22 mouse cellular contexts compared by ENCODE assay signal in the genomic region with DNA sequence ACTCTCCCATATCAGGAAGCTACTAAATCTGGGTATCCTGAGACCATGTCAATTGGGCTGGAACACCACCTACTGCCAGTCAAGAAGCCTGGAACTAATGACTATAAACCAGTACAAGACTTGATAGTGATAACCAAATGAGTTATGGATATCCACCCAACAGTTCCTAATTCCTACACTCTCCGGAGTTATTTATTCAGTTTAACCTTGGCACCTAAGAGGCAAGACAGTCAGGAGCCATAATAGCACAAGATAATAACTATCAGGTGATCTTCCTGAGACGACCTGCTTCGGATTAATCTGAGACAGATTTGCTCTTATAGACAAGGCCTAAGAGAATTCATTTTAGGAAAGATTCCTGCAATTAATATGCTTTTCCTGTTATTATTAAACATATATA. TPM values are rescaled to one million over a fixed set of nuclear protein-coding genes. Genes with fewer than 3 reads are reported as not detected.
"Had no signal": no experiment of that assay in that cellular context is flagged by ENCODE, and none has a peak within 500 bp of the region (broad histone marks: within the 10 kb centered on the region; RNA-seq: fewer than 3 reads in every experiment).

No protein-coding gene starts in this region.

- H3K4me2 ChIP-seq: neural tube, embryonic 13.5 days; neural tube, embryonic 15.5 days; stomach, embryonic 15.5 days had no signal

- H3K4me3 ChIP-seq: neural tube, embryonic 13.5 days; neural tube, embryonic 15.5 days; stomach, embryonic 15.5 days had no signal

- H3K9me3 ChIP-seq: neural tube, embryonic 13.5 days; neural tube, embryonic 15.5 days; stomach, embryonic 15.5 days had no signal

- H3K4me1 ChIP-seq: neural tube, embryonic 13.5 days; neural tube, embryonic 15.5 days; stomach, embryonic 15.5 days had no signal

- H3K9ac ChIP-seq: neural tube, embryonic 13.5 days; neural tube, embryonic 15.5 days; stomach, embryonic 15.5 days had no signal

- H3K36me3 ChIP-seq: neural tube, embryonic 13.5 days; neural tube, embryonic 15.5 days; stomach, embryonic 15.5 days had no signal

- H3K27me3 ChIP-seq: neural tube, embryonic 13.5 days; neural tube, embryonic 15.5 days; stomach, embryonic 15.5 days had no signal

- H3K27ac ChIP-seq: neural tube, embryonic 13.5 days; neural tube, embryonic 15.5 days; stomach, embryonic 15.5 days; stomach, postnatal 0 days had no signal

- DNase-seq: retina, postnatal 1 day; right cerebral cortex, adult 18-20 months; right cerebral cortex, postnatal 14 days; right cerebral cortex, postnatal 25 days; right cerebral cortex, postnatal 4 days; spleen, adult 18-20 months; thymus, adult 18-20 months; thymus, adult 2 months; thymus, postnatal 14 days; thymus, postnatal 25 days; thymus, postnatal 36 days; thymus, postnatal 4 days had no signal

RNA-seq across cellular contexts. Expression of a gene that starts 21.2 kb away (rescaled TPM):
- polyA plus RNA-seq: neural tube, embryonic 13.5 days; neural tube, embryonic 14.5 days; small intestine, adult 2 months; spleen, adult 2 months; stomach, embryonic 14.5 days; testis, adult 2 months; thymus, adult 2 months; thymus, postnatal 0 days had no signal
